Comparison of ENCODE assay signal across 36 mouse cellular contexts in genomic region chr6:38147301-38147700, GRCm38 (mm10). TPM values are rescaled to one million over a fixed set of nuclear protein-coding genes. Genes with fewer than 3 reads are reported as not detected.
A peak's percentile ranks its signal among the peaks of the same experiment; 100 is the strongest.
DNase-seq lines count a peak whose midpoint lies in the region; ATAC-seq lines count a peak whose summit lies in the region.
"Had no signal": no experiment of that assay in that cellular context is flagged by ENCODE, and none has a peak within 500 bp of the region (broad histone marks: within the 10 kb centered on the region; RNA-seq: fewer than 3 reads in every experiment).

No protein-coding gene starts in this region.

- no peak for DNase-seq in heart, adult 8-10 months (ENCODE audit: low spot score)
- DNase-seq in kidney, adult 18-20 months: peak; percentile 63
- DNase-seq in kidney, adult 9 months: peak; percentile 79
- peak; percentile 62 to 77 for DNase-seq in kidney, postnatal 25 days
- DNase-seq in left cerebral cortex, postnatal 36 days (ENCODE audit: low spot score in 2 of 2): no peak
- DNase-seq in forebrain, embryonic 14.5 days (ENCODE audit: low spot score): no peak
- DNase-seq: adrenal gland, postnatal 25 days; cerebellum, adult 18-20 months; cerebellum, postnatal 14 days; gastrocnemius, postnatal 25 days; heart, adult 18-20 months; heart, postnatal 14 days; lung, postnatal 36 days; right cerebral cortex, postnatal 25 days had no signal

- no peak overlapping the region for H3K4me2 ChIP-seq in heart, embryonic 13.5 days
- H3K4me2 ChIP-seq in kidney, embryonic 14.5 days (replicated peaks; ENCODE audit: low read depth, low read length): no peak overlapping the region
- H3K4me2 ChIP-seq in forebrain, embryonic 14.5 days (ENCODE audit: low read length): no peak overlapping the region
- H3K4me2 ChIP-seq: forebrain, embryonic 15.5 days; limb, embryonic 13.5 days; liver, embryonic 11.5 days; midbrain, embryonic 13.5 days; neural tube, embryonic 13.5 days; stomach, embryonic 15.5 days had no signal

- peaks cover 46% of the 10 kb centered on the region for H3K4me1 ChIP-seq in heart, embryonic 13.5 days
- H3K4me1 ChIP-seq in kidney, embryonic 14.5 days (ENCODE audit: control insufficient read depth, insufficient read depth, low read length): peaks cover 26% of the 10 kb centered on the region
- no peaks in the 10 kb centered on the region for H3K4me1 ChIP-seq in forebrain, embryonic 14.5 days (ENCODE audit: control insufficient read depth, insufficient read depth, low read length)
- H3K4me1 ChIP-seq: forebrain, embryonic 15.5 days; midbrain, embryonic 13.5 days had no signal

- H3K27ac ChIP-seq in heart, embryonic 13.5 days (replicated peaks): no peak overlapping the region
- no peak overlapping the region for H3K27ac ChIP-seq in kidney, embryonic 14.5 days (ENCODE audit: low read depth, low read length)
- H3K27ac ChIP-seq in forebrain, embryonic 14.5 days (ENCODE audit: low read depth, low read length): no peak overlapping the region
- H3K27ac ChIP-seq: forebrain, embryonic 15.5 days; left cerebral cortex, adult 2 months; limb, embryonic 13.5 days; midbrain, embryonic 13.5 days; neural tube, embryonic 13.5 days; stomach, embryonic 15.5 days had no signal

- H3K27me3 ChIP-seq in heart, embryonic 13.5 days (replicated peaks): no peaks in the 10 kb centered on the region
- H3K27me3 ChIP-seq in kidney, embryonic 14.5 days (ENCODE audit: control insufficient read depth, insufficient read depth, low read length): no peaks in the 10 kb centered on the region
- no peaks in the 10 kb centered on the region for H3K27me3 ChIP-seq in forebrain, embryonic 14.5 days (replicated peaks; ENCODE audit: control insufficient read depth, insufficient read depth, low read length)
- H3K27me3 ChIP-seq: forebrain, embryonic 15.5 days; limb, embryonic 13.5 days; midbrain, embryonic 13.5 days; neural tube, embryonic 13.5 days; stomach, embryonic 15.5 days had no signal

- ATAC-seq in heart, embryonic 13.5 days (ENCODE audit: extremely low read depth, insufficient number of reproducible peaks, low FRiP score, low TSS enrichment): no peak
- ATAC-seq in kidney, embryonic 14.5 days (ENCODE audit: low FRiP score, low TSS enrichment): no peak
- ATAC-seq in forebrain, embryonic 14.5 days: no peak
- ATAC-seq: CD4-positive, CD25-positive, alpha-beta regulatory T cell, adult 4 months; forebrain, embryonic 15.5 days; intestine, embryonic 16.5 days; midbrain, embryonic 13.5 days had no signal

- H3K4me3 ChIP-seq in heart, embryonic 13.5 days: no peak overlapping the region
- H3K4me3 ChIP-seq in kidney, embryonic 14.5 days (ENCODE audit: low read length): no peak overlapping the region
- H3K4me3 ChIP-seq in forebrain, embryonic 14.5 days (ENCODE audit: low read depth, low read length): no peak overlapping the region
- H3K4me3 ChIP-seq: forebrain, embryonic 15.5 days; left cerebral cortex, adult 2 months; limb, embryonic 13.5 days; megakaryocyte, embryonic 14.5 days; midbrain, embryonic 13.5 days; neural tube, embryonic 13.5 days; stomach, embryonic 15.5 days had no signal

- H3K36me3 ChIP-seq in heart, embryonic 13.5 days: peaks cover 21% of the 10 kb centered on the region
- H3K36me3 ChIP-seq in kidney, embryonic 14.5 days (ENCODE audit: control insufficient read depth, insufficient read depth, low read length): peaks cover 27% of the 10 kb centered on the region
- peaks cover 68% of the 10 kb centered on the region for H3K36me3 ChIP-seq in forebrain, embryonic 14.5 days (ENCODE audit: control insufficient read depth, insufficient read depth, low read length)

- H3K9ac ChIP-seq in heart, embryonic 13.5 days: 0 out of 2 replicates have a peak overlapping the region, but pooled peaks have one; percentile 2
- no peak overlapping the region for H3K9ac ChIP-seq in kidney, embryonic 14.5 days (ENCODE audit: low read depth, low read length)
- H3K9ac ChIP-seq in forebrain, embryonic 14.5 days (ENCODE audit: low read length): no peak overlapping the region
- H3K9ac ChIP-seq: forebrain, embryonic 15.5 days; limb, embryonic 13.5 days; midbrain, embryonic 13.5 days; neural tube, embryonic 13.5 days; stomach, embryonic 15.5 days had no signal

- no peaks in the 10 kb centered on the region for H3K9me3 ChIP-seq in heart, embryonic 13.5 days
- H3K9me3 ChIP-seq in kidney, embryonic 14.5 days (ENCODE audit: control insufficient read depth, low read length): no peaks in the 10 kb centered on the region
- no peaks in the 10 kb centered on the region for H3K9me3 ChIP-seq in forebrain, embryonic 14.5 days (replicated peaks; ENCODE audit: control insufficient read depth, low read length)
- H3K9me3 ChIP-seq: forebrain, embryonic 15.5 days; limb, embryonic 13.5 days; megakaryocyte, embryonic 14.5 days; midbrain, embryonic 13.5 days; neural tube, embryonic 13.5 days; stomach, embryonic 15.5 days had no signal

- intact Hi-C loops in left cerebral cortex, postnatal 36 days (cut with DNase I): no loop called here

- 82% methylated on average over 5 of the region's 5 CpGs for whole genome bisulfite sequencing in heart, embryonic 13.5 days
- 89% methylated on average over 5 of the region's 5 CpGs for WGBS in kidney, embryonic 14.5 days
- WGBS in forebrain, embryonic 14.5 days: 84% methylated on average over 5 of the region's 5 CpGs

RNA-seq across cellular contexts. Expression of gene Atp6v0a4, which starts 22.9 kb away (rescaled TPM):
- polyA plus RNA-seq in heart, embryonic 13.5 days (2015; fragmentation: Nextera tagmentation; extraction: Ambion mirVana): 0.45 and 0.47 TPM in 2 replicates
- 1 to 10 TPM; 2.0 to 3.9 (median 2.2) TPM for total RNA-seq in heart, adult 8-10 months (2022)
- polyA plus RNA-seq in kidney, embryonic 14.5 days (2014; fragmentation: Nextera tagmentation; extraction: Ambion mirVana): 2.6 and 3.0 TPM in 2 replicates
- 1 to 10 TPM in 1 of 2 experiments, under 1 TPM in 1; 0.84 to 2.1 TPM for total RNA-seq in left cerebral cortex, postnatal 36 days (2021)
- polyA plus RNA-seq in forebrain, embryonic 14.5 days (2014; fragmentation: Nextera tagmentation; extraction: Ambion mirVana): not detected in 2 replicates
- polyA plus RNA-seq: CD4-positive, CD25-positive, alpha-beta regulatory T cell, adult 4 months; embryonic facial prominence, embryonic 11.5 days had no signal

RNA-seq across cellular contexts. Expression of gene Tmem213, which starts 38.2 kb away (rescaled TPM):
- not detected in 2 replicates for polyA plus RNA-seq in heart, embryonic 13.5 days (2015; fragmentation: Nextera tagmentation; extraction: Ambion mirVana)
- not detected for total RNA-seq in heart, adult 8-10 months (2022)
- 19.9 and 22.2 TPM in 2 replicates for polyA plus RNA-seq in kidney, embryonic 14.5 days (2014; fragmentation: Nextera tagmentation; extraction: Ambion mirVana)
- not detected for total RNA-seq in left cerebral cortex, postnatal 36 days (2021)
- polyA plus RNA-seq in forebrain, embryonic 14.5 days (2014; fragmentation: Nextera tagmentation; extraction: Ambion mirVana): not detected in 2 replicates
- total RNA-seq: adrenal gland, adult 18-20 months; adrenal gland, postnatal 25 days; gastrocnemius, adult 18-20 months; gastrocnemius, postnatal 25 days; heart, adult 18-20 months; heart, postnatal 14 days; layer of hippocampus, adult 18-20 months; layer of hippocampus, postnatal 10 days; left cerebral cortex, adult 2 months; left cerebral cortex, postnatal 25 days had no signal
- polyA plus RNA-seq: CD4-positive, CD25-positive, alpha-beta regulatory T cell, adult 4 months; cortical plate, adult 2 months; embryonic facial prominence, embryonic 11.5 days; forebrain, embryonic 15.5 days; frontal cortex, adult 2 months; heart, embryonic 14.5 days; intestine, embryonic 16.5 days; liver, embryonic 11.5 days; liver, embryonic 16.5 days; neural tube, embryonic 13.5 days had no signal

Comparison
In these comparisons a context has a peak if more than half of its experiments do, and no peak if none do; other contexts are left out.
1. DNase-seq: peak in kidney, adult 18-20 months (single experiment), kidney, adult 9 months (single experiment) and kidney, postnatal 25 days (2 of 2); none in heart, adult 8-10 months (single experiment), left cerebral cortex, postnatal 36 days (0 of 2) and forebrain, embryonic 14.5 days (single experiment).
2. RNA of gene Tmem213, which starts 38.2 kb away (polyA plus RNA-seq): 19.9 to 22.2 TPM in kidney, embryonic 14.5 days; not detected in heart, embryonic 13.5 days and not detected in forebrain, embryonic 14.5 days; every median in the first group is over 10 times any median in the second.